Mouse (Mus musculus): Measurements from ENCODE around the gene Ltbp3. TPM values are rescaled to one million over a fixed set of nuclear protein-coding genes. Genes with fewer than 3 reads are reported as not detected.

Ltbp3 gene
- polyA plus RNA-seq, 1 experiment from 2014 or later: 10.6 TPM

DNA sequence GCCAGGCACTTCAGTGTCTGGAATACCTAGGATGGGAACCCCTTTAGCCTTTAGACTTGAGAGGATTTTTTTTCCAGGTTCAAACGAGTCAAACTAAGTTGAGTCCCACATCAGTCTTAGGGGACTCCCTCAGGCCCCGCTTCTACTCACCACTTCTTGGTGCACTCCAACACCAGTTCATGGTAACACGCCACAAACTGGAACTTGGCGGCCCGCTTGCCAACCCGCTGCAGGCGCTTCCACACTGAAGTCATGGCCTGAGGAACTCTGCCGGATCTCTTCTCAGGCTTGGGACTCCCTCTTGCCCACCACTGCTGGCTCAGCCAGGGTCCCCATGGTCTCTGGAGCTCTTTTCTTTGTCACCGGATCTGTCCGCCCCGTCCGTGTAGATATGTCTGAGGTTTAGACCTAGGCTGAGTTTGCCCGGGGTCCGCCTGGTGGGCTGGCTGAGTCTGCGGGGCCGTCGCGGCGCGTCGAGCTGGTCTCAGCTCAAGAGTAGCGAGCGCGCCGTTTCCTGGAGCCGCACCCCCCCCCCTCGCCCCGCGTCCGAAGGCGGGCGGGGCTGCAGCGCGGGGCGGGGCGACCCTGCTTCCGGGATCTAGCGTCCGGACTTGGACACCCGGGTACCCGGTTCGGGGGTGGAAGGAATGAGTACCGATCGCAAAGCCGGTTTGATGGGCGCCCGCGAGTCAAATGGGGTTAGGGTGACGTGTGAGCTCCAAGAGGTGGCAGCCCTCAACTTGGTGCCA is 14.8 kb upstream of the Ltbp3 start, which contains the start of gene Ehbp1l1:
Gene Ehbp1l1, minus strand, starts transcription at position 551 of the 749 bp plus-strand sequence.
- peak within 1 kb of the TSS; percentile 99 for H3K4me2 ChIP-seq
- H3K27me3 ChIP-seq: no peaks in the 10 kb centered on the region
- ATAC-seq (ENCODE audit: low FRiP score): no peak
- peaks cover 47% of the 10 kb centered on the region for H3K36me3 ChIP-seq
- 17% methylated on average over 45 of the region's 49 CpGs for WGBS
- peaks cover 60% of the 10 kb centered on the region for H3K4me1 ChIP-seq (replicated peaks)
- 0 out of 2 replicates have a peak within 1 kb of the TSS, but pooled peaks have one; percentile 44 for H3K27ac ChIP-seq
- H3K4me3 ChIP-seq: peak within 1 kb of the TSS; percentile 96
- H3K9me3 ChIP-seq: no peaks in the 10 kb centered on the region
- H3K9ac ChIP-seq: peak within 1 kb of the TSS; percentile 100

DNA sequence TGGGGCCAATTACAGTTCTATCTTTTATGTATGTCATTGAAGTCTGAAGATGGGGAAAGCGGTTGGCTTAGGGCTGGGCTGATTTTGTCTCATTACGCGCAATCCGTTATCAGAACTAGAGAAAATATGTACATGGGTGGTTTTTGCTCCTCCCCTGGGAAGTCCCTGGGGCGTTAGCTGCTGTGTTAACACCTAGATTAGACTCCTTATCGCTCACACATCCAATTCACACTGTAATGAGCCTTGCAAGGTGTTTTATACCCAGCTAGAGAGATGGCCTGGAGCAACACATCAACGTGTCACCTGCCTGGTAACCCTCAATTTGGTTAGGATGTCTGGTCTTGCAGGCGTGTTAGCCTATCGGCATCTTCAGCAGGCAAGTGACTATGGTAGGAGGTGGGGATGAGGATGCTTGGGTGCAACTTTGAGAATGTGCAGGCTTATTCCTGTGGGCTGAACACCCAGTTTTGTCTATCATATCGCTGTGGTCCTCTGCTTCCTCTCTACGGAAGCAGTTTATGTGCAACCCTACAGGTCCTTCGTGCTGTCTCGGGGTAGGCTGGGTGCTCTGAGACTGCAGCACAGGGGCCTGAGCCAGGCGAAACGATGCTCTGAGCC is 13.6 kb upstream of the Ltbp3 start:
- Histone ChIP-seq H3K4me2 (peak overlapping the region; percentile 99), H3K4me1 (replicated peaks) (peaks cover 67% of the 10 kb centered on the region), H3K9ac (peak overlapping the region; percentile 100), H3K4me3 (peak overlapping the region; percentile 96), H3K36me3 (peaks cover 36% of the 10 kb centered on the region), H3K9me3 (no peaks in the 10 kb centered on the region), H3K27me3 (no peaks in the 10 kb centered on the region), H3K27ac (peak overlapping the region; percentile 44; the same call in 1 of the 2 replicates)
- 82% methylated on average over 15 of the region's 15 CpGs for WGBS
- ATAC-seq (ENCODE audit: low FRiP score): no peak

DNA sequence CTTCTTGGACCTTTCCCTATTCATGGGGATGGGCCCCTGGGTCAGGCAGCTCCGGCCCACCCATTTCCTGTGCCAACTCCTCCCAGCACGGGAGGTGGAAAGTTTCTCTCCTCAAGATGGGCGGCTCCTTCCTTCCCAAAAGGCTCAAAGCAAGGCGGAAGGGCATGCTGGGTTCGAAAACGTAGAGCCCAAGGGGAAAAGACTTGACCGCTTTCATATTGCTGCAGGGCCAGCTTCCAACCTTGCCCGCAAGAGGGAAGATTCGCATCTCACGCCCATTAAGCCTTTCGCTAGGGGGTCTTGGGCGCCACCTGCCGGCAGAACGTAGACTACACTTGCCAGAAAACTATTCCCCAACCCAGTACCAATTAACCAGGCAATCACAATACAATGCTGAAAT is 13.0 kb upstream of the Ltbp3 start:
- Histone ChIP-seq H3K27me3 (no peaks in the 10 kb centered on the region), H3K9ac (peak overlapping the region; percentile 100), H3K36me3 (peaks cover 30% of the 10 kb centered on the region), H3K4me2 (peak overlapping the region; percentile 99), H3K9me3 (no peaks in the 10 kb centered on the region), H3K27ac (peak overlapping the region; percentile 98), H3K4me1 (replicated peaks) (peaks cover 67% of the 10 kb centered on the region), H3K4me3 (peak overlapping the region; percentile 96)
- WGBS: 3% methylated on average over 14 of the region's 14 CpGs
- ATAC-seq (ENCODE audit: low FRiP score): no peak

DNA sequence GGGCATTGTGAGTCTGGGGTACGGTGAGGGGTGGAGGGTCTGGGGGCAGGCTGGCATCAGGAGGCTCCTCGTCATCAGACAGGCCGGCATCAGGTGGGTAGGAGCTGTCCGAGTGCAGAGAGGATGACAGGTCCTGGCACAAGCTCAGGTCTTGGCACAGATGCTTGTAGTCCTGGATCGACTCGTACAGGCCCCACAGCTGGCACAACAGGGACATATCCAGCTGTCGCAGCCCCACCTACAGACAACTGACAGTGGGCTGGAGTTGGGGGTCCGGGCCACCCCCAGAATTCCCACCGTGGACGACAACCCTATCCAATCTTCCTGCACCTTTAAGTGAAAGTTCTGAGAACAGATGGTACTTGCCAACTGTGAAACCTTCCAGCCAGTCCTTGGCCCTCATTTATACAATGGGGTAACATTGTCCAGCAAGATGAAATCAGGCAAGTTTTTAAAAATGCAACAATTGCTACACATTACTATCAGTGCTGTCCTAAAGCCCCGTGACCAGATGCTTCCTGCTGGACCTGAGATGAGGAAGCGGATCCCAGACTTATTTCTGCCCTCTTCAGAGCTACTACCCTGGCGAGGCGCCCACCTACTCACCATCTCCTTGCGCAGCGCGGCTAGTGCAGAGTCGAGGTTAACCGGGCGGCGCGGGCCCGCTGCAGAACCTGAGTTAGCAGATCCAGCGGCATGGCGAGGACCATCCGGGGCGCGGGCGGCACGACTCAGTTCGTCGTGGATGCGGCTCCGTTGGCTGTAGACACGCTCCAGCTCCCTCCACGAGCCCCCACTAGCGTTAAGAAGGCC is 11.9 kb upstream of the Ltbp3 start:
- peaks cover 67% of the 10 kb centered on the region for H3K4me1 ChIP-seq (replicated peaks)
- H3K9me3 ChIP-seq: no peaks in the 10 kb centered on the region
- no peaks in the 10 kb centered on the region; the same call in 1 of the 2 replicates for H3K27me3 ChIP-seq
- H3K4me3 ChIP-seq: peak overlapping the region; percentile 96
- peak overlapping the region; percentile 98 for H3K27ac ChIP-seq
- 7% methylated on average over 37 of the region's 37 CpGs for WGBS
- peaks cover 22% of the 10 kb centered on the region for H3K36me3 ChIP-seq
- ATAC-seq (ENCODE audit: low FRiP score): peak; percentile 23
- H3K4me2 ChIP-seq: peak overlapping the region; percentile 99
- H3K9ac ChIP-seq: peak overlapping the region; percentile 100

DNA sequence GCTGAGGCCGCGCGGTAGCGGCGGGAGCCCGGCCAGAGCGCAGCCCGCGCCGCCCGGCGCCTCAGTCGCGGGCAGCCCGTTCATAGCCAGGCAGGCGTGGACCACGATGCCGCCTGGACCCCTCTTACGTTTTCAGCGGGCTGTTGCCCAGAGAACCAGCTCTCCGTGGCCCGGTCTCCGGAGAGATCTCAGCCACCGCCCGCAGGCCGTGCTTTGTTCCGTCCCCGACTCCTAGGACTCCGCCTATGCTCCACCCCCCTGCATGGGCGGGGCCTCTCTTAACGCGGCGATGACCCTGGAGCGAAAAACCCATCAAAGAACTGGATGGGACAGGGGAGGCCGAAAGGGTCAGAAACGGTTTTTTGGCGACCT is 11.3 kb upstream of the Ltbp3 start, which contains the start of gene Fam89b:
Gene Fam89b, minus strand, starts transcription at position 210 of the 372 bp plus-strand sequence.
- H3K4me2 ChIP-seq: peak within 1 kb of the TSS; percentile 99
- peak within 1 kb of the TSS; percentile 100 for H3K9ac ChIP-seq
- H3K4me1 ChIP-seq (replicated peaks): peaks cover 65% of the 10 kb centered on the region
- H3K27ac ChIP-seq: peak within 1 kb of the TSS; percentile 98
- peaks cover 5% of the 10 kb centered on the region for H3K27me3 ChIP-seq
- ATAC-seq (ENCODE audit: low FRiP score): peak; percentile 75
- peaks cover 17% of the 10 kb centered on the region for H3K36me3 ChIP-seq
- H3K4me3 ChIP-seq: peak within 1 kb of the TSS; percentile 96
- under 1% methylated on average over 37 of the region's 37 CpGs for WGBS
- no peaks in the 10 kb centered on the region for H3K9me3 ChIP-seq

DNA sequence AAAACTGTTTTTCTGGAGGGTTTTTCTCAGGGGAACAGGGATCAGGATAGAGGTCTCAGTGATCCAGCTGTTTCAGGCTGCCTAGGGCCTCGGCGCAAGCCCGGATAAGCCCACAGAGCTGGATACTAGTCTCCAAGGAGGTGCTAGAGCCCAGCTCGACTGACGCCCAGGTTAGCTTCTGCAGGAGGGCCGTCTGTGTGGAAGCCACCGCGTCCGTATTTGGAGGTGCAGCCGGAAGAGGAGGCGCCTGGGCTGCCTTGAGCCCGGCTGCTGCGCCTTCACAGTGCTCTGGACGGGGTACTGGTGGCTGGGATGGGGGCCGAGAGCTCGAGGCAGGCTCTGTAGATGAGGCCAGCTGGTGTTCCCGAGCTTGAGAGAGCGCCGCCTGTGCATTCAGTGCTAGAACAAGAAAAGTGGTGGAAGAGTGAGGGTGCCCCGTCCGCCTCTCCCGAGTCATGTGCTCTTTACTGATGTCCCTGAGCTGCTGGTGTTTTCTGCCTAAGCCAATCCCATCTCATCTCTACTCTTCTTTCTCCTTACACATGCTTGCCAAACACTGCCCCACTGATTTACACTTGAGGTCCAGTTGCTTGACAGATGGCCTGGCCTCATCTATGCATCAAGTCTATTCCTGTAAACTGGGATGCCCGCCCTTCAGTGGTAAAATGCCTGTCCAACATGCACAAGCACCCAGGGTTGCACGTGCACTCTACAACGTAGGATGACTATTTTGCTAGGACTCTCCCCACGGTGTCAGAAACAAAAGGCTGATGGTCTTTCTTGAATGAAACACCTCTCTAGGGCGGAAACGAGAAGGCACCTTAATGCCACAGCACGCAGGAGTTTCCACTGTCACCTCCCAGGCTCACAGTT is 10.2 kb upstream of the Ltbp3 start:
- Histone ChIP-seq H3K27me3 (peaks cover 15% of the 10 kb centered on the region), H3K4me3 (peak overlapping the region; percentile 96), H3K9me3 (no peaks in the 10 kb centered on the region), H3K4me1 (replicated peaks) (peaks cover 54% of the 10 kb centered on the region), H3K27ac (peak overlapping the region; percentile 98), H3K4me2 (peak overlapping the region; percentile 99), H3K36me3 (peaks cover 6% of the 10 kb centered on the region), H3K9ac (peak overlapping the region; percentile 84)
- WGBS: 78% methylated on average over 29 of the region's 29 CpGs
- no peak for ATAC-seq (ENCODE audit: low FRiP score)

DNA sequence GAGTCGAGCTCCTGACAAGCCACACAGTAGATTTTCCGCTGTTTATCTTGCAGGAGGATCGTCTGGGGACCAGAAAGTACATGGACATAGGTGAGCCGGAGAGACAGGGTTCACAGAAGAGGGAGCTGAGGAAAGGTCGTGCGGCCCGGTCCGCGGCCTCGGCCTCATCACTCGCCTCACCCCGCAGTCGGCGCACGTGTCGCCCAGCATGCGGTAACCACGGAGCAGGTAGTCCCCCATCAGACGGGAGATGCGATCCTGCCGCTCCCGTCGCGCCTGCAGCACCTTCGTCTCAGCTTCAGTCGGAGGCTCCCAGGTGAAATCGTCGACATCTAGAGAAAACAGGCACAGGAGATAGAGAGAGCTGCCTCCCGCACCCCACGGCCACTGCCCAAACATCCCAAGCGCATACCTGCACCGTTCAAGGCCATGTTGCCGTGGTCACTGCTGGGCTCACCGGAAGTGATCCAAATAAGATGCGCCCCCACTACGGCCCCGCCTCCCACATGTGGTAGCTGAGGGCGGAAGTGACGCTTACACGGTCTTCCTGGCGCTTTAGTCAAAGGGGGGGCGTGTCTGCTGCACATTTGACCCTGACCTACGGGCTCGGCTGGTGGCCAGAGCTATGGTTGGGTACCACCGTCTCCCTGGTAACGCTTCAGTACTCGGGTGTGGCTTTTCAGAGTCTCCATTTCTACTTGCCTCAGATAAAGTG is 9.3 kb upstream of the Ltbp3 start:
- ATAC-seq (ENCODE audit: low FRiP score): peak; percentile 80
- H3K4me1 ChIP-seq (replicated peaks): peaks cover 45% of the 10 kb centered on the region
- H3K9me3 ChIP-seq: no peaks in the 10 kb centered on the region
- peak overlapping the region; percentile 84 for H3K9ac ChIP-seq
- H3K27ac ChIP-seq: peak overlapping the region; percentile 40
- H3K4me3 ChIP-seq: peak overlapping the region; percentile 96
- H3K4me2 ChIP-seq: peak overlapping the region; percentile 99
- peaks cover 23% of the 10 kb centered on the region for H3K27me3 ChIP-seq
- H3K36me3 ChIP-seq: peaks cover 5% of the 10 kb centered on the region; the same call in 1 of the 2 replicates
- WGBS: under 1% methylated on average over 47 of the region's 47 CpGs

DNA sequence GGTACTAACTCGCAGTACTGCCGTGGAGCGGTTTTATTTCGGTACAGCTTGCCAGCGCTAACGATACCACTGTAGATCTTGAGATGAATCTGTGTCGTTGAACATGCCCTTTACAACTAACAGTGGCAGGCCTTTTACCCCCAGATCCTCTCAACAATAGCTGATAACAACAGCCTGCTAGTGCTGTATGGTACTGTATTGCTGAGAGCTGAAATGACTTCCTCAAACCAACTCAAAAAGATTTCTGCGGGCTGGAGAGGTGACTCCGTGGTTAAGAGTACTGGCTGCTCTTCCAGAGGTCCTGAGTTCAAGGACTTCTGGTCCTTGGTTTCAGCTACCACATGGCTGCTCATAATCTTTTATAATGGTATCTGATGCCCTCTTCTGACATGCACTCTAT is 6.4 kb upstream of the Ltbp3 start:
- Histone ChIP-seq H3K4me3 (no peak overlapping the region), H3K27me3 (peaks cover 41% of the 10 kb centered on the region), H3K27ac (no peak overlapping the region), H3K4me1 (replicated peaks) (peaks cover 22% of the 10 kb centered on the region), H3K4me2 (no peak overlapping the region), H3K36me3 (no peaks in the 10 kb centered on the region), H3K9me3 (no peaks in the 10 kb centered on the region), H3K9ac (no peak overlapping the region)
- 83% methylated on average over 9 of the region's 9 CpGs for WGBS
- ATAC-seq (ENCODE audit: low FRiP score): no peak

DNA sequence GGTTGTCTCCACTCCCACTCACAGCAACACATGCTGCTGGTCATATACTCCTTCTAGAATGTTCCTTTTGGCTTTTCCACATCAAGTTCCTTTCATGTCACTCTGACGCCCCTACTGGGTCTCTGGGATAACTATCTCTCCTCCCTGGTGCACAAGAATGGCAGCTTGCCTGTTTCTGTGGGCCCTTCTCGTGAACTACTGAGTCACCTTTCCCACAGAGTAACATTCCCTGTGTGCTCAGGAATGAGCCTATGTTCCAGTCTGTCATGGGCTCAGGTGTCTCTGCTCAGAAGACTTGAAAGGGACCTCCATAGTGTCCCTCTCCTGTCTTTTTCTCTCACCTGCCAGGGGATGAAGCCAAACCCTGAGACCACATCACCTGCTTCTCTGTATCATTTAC is 1.3 kb upstream of the Ltbp3 start:
- Histone ChIP-seq H3K9ac (no peak overlapping the region), H3K4me2 (no peak overlapping the region), H3K36me3 (no peaks in the 10 kb centered on the region), H3K27ac (no peak overlapping the region), H3K27me3 (peaks cover 85% of the 10 kb centered on the region), H3K4me1 (replicated peaks) (peaks cover 42% of the 10 kb centered on the region), H3K9me3 (no peaks in the 10 kb centered on the region), H3K4me3 (no peak overlapping the region)
- ATAC-seq (ENCODE audit: low FRiP score): no peak
- WGBS: 56% methylated on average over 2 of the region's 2 CpGs

DNA sequence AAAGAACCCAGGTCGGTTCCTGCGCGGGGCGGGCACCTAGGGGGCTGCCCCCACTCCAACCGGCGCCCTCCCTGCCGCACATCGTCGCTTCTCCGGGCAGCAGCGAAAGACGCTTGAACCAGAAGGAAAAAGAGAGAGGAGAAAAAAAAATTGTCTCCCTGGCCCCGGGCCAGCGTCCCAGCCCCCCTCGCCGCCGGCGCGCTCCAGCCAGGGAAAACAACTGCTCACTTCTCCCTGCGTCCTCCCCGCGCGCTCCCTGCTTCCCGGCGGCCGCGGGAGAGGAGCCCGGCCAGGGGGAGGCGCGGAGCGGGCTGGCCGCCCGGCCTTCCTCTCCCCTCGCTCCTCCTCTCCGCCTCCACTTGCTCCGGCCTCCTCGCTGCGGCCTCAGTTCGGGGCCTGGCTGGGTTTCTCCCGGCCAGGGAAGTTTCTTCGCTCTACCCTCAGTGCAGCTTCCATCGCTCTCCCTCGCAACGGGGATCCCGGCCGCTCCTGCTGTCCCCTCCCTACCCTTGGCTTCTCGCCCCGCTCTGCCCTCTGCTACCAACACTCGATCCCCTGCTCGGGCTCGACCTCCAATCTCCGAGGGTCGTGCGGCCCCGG is 1.0 kb downstream of the Ltbp3 start:
- Histone ChIP-seq H3K4me1 (replicated peaks) (peaks cover 59% of the 10 kb centered on the region), H3K27ac (peak overlapping the region; percentile 84), H3K36me3 (no peaks in the 10 kb centered on the region), H3K27me3 (peaks cover 87% of the 10 kb centered on the region), H3K9me3 (no peaks in the 10 kb centered on the region), H3K9ac (peak overlapping the region; percentile 78), H3K4me3 (peak overlapping the region; percentile 52), H3K4me2 (peak overlapping the region; percentile 89)
- peak; percentile 68 for ATAC-seq (ENCODE audit: low FRiP score)
- under 1% methylated on average over 51 of the region's 55 CpGs for WGBS
